Mouse (Mus musculus) liver, embryonic 16.5 days (tissue): ENCODE results near the gene Gimap7. TPM values are rescaled to one million over a fixed set of nuclear protein-coding genes. Genes with fewer than 3 reads are reported as not detected.

Experiments
- ATAC-seq: fragments of 200-750 bp; cut with Nextera tagmentation; 2 replicates; pipeline ENCODE4 v1.8.0; 2017; ENCODE audit warnings: low read depth, mild to moderate bottlenecking, moderate number of reproducible peaks, moderate library complexity
- H3K27ac ChIP-seq: fragments of 300-500 bp; sonication (generic); 2 replicates; pipeline ENCODE4 v1.5.1; 2014; ENCODE audit warnings: mild to moderate bottlenecking, low read length
- H3K27me3 ChIP-seq: fragments of 300-500 bp; sonication (generic); 2 replicates; pipeline ENCODE4 v1.6.1; 2014; ENCODE audit warnings: low read depth, low read length, mixed read lengths; ENCODE audit not compliant: control insufficient read depth, insufficient read depth
- H3K36me3 ChIP-seq: fragments of 300-500 bp; sonication (generic); 2 replicates; pipeline ENCODE4 v1.6.1; 2014; ENCODE audit warnings: mild to moderate bottlenecking; ENCODE audit not compliant: control insufficient read depth, insufficient read depth
- H3K4me1 ChIP-seq: fragments of 300-500 bp; sonication (generic); 2 replicates; pipeline ENCODE4 v1.6.1; 2014; ENCODE audit warnings: low read depth, low read length, mixed read lengths; ENCODE audit not compliant: control insufficient read depth
- H3K4me2 ChIP-seq: fragments of 300-500 bp; sonication (generic); 2 replicates; pipeline ENCODE4 v1.6.1; 2014; ENCODE audit warnings: low read depth, low read length, mixed read lengths
- H3K4me3 ChIP-seq: fragments of 300-500 bp; sonication (generic); 2 replicates; pipeline ENCODE4 v1.5.1; 2014; ENCODE audit warnings: low read depth, mild to moderate bottlenecking, low read length
- H3K9ac ChIP-seq: fragments of 300-500 bp; sonication (generic); 2 replicates; pipeline ENCODE4 v1.6.1; 2014; ENCODE audit warnings: low read depth, low read length
- H3K9me3 ChIP-seq: fragments of 300-500 bp; sonication (generic); replicated peaks from 2 replicates; pipeline ENCODE4 v1.6.1; 2016; ENCODE audit warnings: low read length; ENCODE audit not compliant: control insufficient read depth
- WGBS: fragments of 180-500 bp; shearing (Covaris S2); extraction: QIAGEN DNeasy Blood & Tissue Kit; methylation state at CpG from one replicate; pipeline ENCODE4 v1.1.7; 2014; ENCODE audit not compliant: insufficient replicate concordance; 5-methylcytosine and 5-hydroxymethylcytosine counted together
- polyA plus RNA-seq: library from polyadenylated mRNA; unstranded; fragments of >200 nt; fragmentation: Nextera tagmentation; extraction: Ambion mirVana; gene quantifications from 2 replicates; pipeline ENCODE4 v1.2.1, GENCODE M21; 2015

Gimap7 gene
- polyA plus RNA-seq, 1 experiment from 2014 or later, result 0.13 TPM

DNA sequence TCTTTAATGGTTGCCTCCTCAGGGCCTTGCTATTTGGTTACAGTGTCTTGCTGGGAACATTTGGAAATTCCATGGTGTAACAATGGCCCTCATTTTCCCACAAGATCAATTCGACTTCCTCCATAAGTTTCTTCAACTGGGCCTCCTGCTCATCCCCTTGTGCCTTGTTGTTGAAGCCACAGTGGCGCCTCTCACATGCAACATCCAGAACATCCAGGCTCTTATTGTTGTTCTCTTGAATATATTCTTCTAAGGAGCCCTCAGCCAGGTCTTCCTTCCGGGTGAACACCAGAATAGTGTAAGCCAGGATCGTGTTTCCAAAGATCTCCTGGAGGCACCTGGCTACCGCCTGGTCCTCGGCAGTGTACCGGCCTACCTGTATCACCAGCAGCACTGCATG is 16.3 kb upstream of the Gimap7 start:
- Histone ChIP-seq H3K27me3 (no peaks in the 10 kb centered on the region), H3K4me3 (no peak overlapping the region), H3K9ac (no peak overlapping the region), H3K4me2 (no peak overlapping the region), H3K4me1 (no peaks in the 10 kb centered on the region; the same call in 1 of the 2 replicates), H3K9me3 (no peaks in the 10 kb centered on the region), H3K36me3 (no peaks in the 10 kb centered on the region), H3K27ac (no peak overlapping the region)
- 72% methylated on average over 7 of the region's 7 CpGs for WGBS
- no peak for ATAC-seq

DNA sequence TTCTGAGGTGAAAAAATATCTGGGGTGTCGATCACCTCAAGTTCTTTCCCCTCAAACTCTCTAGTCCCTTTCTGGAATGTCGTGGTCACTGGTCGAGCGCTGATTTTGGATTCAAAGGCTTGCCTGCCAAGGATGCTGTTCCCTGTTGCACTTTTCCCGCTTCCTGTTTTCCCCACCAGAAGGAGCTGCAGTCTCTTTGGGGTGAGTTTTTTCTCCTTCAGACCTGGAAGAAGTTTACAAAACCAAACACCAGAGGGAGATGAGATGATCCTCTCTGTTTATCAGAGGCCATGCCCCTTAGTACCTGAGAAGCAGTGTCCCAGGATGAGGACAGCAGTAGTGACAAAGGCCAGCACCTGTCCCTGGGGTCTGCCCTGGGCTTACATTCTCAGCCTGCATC is 15.8 kb upstream of the Gimap7 start:
- H3K36me3 ChIP-seq, result no peaks in the 10 kb centered on the region
- no peak overlapping the region for H3K4me2 ChIP-seq
- H3K4me1 ChIP-seq, result no peaks in the 10 kb centered on the region; the same call in 1 of the 2 replicates
- H3K4me3 ChIP-seq, result no peak overlapping the region
- no peaks in the 10 kb centered on the region for H3K9me3 ChIP-seq
- no peak for ATAC-seq
- WGBS, result 68% methylated on average over 5 of the region's 5 CpGs
- H3K27me3 ChIP-seq, result no peaks in the 10 kb centered on the region
- no peak overlapping the region for H3K27ac ChIP-seq
- H3K9ac ChIP-seq, result no peak overlapping the region

DNA sequence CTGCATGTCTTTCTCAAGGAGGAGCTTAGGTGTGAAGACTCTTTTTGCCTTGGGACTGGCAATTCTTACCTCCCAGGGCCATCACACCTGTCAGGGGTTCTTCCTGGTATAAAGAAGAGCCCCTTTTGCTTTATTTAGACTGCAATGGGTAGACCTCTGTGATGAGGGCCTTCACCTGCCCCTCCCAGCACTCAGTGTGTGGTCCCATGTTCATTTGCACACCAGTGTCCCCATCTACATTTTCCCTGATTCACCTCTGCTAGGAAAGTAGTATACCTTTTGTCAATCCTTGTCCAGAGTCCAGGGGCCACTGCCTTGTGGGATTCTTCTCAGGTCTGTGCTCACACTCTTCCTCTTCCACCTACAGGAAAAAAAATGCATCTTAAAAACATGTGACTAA is 14.3 kb upstream of the Gimap7 start:
- no peak overlapping the region for H3K4me2 ChIP-seq
- H3K4me3 ChIP-seq, result no peak overlapping the region
- H3K9ac ChIP-seq, result no peak overlapping the region
- no peaks in the 10 kb centered on the region for H3K36me3 ChIP-seq
- no peak overlapping the region for H3K27ac ChIP-seq
- H3K4me1 ChIP-seq, result no peaks in the 10 kb centered on the region; the same call in 1 of the 2 replicates
- no peaks in the 10 kb centered on the region for H3K9me3 ChIP-seq
- ATAC-seq, result no peak
- no peaks in the 10 kb centered on the region for H3K27me3 ChIP-seq

DNA sequence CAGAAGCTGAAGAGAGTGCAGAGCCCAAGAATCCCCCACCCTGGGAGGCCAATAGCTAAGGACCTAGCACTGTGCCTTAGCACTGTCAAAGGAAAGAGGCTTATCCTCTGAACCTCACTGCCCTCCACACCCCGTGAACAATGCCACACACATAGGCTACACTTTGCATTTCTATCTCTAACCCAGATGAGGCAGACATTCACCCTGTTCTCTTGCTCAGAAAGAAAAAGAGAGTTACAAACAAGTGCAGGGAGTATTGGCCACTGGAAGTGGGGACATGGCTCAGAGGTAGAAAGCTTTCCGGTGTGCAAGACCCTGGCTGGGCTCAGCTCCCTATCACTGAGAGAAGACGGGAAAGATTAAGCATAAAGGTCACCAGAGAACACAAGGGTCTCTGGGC is 12.3 kb upstream of the Gimap7 start:
- Histone ChIP-seq H3K4me3 (no peak overlapping the region), H3K4me2 (0 out of 2 replicates have a peak overlapping the region, but pooled peaks have one; percentile 5), H3K9me3 (no peaks in the 10 kb centered on the region), H3K9ac (no peak overlapping the region), H3K4me1 (no peaks in the 10 kb centered on the region), H3K27ac (no peak overlapping the region), H3K36me3 (no peaks in the 10 kb centered on the region), H3K27me3 (no peaks in the 10 kb centered on the region)
- no peak for ATAC-seq
- WGBS, result 24% methylated on average over 3 of the region's 3 CpGs

DNA sequence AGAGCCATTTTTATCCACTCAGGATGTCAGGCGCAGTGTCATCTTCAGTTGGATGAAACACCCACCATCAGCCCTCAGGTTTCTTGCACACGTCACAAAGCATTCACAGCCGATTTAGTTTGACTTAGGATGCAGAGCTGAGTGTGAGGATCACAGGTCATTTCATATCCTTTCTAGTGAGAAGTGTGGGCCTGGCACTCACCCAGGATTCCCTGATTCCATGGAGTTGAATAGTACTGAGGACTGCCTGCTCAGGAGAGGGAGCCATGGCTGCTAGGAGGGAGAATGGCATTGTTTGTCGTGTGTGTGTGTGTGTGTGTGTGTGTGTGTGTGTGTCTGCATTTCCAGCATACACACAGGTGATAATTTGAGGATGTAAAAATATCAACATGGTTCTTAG is 1.9 kb downstream of the Gimap7 start:
- Histone ChIP-seq H3K27me3 (no peaks in the 10 kb centered on the region), H3K4me1 (no peaks in the 10 kb centered on the region), H3K9me3 (no peaks in the 10 kb centered on the region), H3K36me3 (no peaks in the 10 kb centered on the region), H3K4me2 (no peak overlapping the region), H3K9ac (no peak overlapping the region), H3K27ac (no peak overlapping the region), H3K4me3 (no peak overlapping the region)
- 75% methylated on average over 4 of the region's 4 CpGs for WGBS
- no peak for ATAC-seq

DNA sequence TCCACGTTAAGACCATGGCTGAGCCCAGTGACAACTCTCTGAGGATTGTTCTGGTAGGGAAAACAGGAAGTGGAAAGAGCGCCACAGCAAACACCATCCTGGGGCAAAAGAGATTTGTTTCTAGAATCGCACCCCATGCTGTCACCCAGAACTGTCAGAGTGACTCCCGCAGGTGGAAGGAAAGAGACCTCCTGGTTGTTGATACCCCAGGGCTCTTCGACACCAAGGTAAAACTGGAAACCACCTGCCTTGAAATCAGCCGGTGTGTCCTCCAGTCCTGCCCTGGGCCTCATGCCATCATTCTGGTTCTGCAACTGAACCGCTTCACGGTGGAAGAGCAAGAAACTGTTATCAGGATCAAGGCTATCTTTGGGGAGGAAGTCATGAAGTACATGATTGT is 5.0 kb downstream of the Gimap7 start:
- no peaks in the 10 kb centered on the region for H3K36me3 ChIP-seq
- ATAC-seq, result no peak
- WGBS, result 50% methylated on average over 8 of the region's 8 CpGs
- H3K4me1 ChIP-seq, result no peaks in the 10 kb centered on the region
- H3K9ac ChIP-seq, result no peak overlapping the region
- no peaks in the 10 kb centered on the region for H3K27me3 ChIP-seq
- H3K27ac ChIP-seq, result no peak overlapping the region
- no peak overlapping the region for H3K4me2 ChIP-seq
- H3K4me3 ChIP-seq, result no peak overlapping the region
- no peaks in the 10 kb centered on the region for H3K9me3 ChIP-seq

DNA sequence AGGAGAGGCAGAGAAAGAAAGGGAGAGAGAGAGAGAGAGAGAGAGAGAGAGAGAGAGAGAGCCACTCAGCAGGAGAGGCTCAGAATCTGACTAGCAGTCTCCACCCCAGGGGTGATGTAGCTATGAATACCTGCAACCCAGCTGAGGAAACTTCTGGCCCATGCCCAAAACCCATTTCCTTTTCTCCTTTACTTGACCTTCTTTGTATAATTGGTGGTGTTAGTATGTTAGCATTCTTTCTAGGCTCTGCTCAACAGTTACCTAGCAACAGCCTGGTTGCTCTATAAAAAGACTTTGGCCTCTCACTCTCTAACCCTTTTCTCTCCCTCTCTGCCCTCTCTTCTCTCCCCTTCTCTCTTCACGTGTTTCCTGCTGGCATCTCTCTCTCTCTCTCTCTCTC is 7.1 kb downstream of the Gimap7 start:
- H3K36me3 ChIP-seq, result no peaks in the 10 kb centered on the region
- ATAC-seq, result no peak
- no peak overlapping the region for H3K27ac ChIP-seq
- H3K4me1 ChIP-seq, result no peaks in the 10 kb centered on the region
- H3K4me2 ChIP-seq, result no peak overlapping the region
- WGBS, result 5% methylated on average over 1 of the region's 1 CpGs
- no peaks in the 10 kb centered on the region for H3K27me3 ChIP-seq
- no peak overlapping the region for H3K4me3 ChIP-seq
- no peak overlapping the region for H3K9ac ChIP-seq
- H3K9me3 ChIP-seq, result no peaks in the 10 kb centered on the region

DNA sequence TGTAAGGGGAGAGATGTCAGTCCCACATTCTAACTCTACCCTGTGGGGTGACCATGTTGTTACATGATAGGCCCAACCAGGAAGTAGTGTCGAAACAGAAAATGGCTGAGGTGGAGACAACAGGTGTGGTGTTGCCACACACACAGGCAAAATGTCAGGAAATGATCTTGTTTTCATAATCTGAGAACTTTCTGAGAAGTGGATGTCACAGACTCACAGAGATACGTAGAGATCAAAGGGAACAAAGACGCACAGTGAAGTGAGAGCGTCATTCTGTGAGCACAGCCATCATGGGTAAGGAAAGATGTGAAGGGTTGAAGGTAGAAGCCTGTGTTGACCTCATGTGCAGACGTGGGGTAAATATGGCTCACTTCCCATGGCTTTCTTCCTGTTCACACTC is 9.3 kb downstream of the Gimap7 start:
- Histone ChIP-seq H3K27me3 (no peaks in the 10 kb centered on the region), H3K9me3 (no peaks in the 10 kb centered on the region), H3K4me3 (no peak overlapping the region), H3K4me2 (no peak overlapping the region), H3K4me1 (no peaks in the 10 kb centered on the region), H3K9ac (no peak overlapping the region), H3K27ac (no peak overlapping the region), H3K36me3 (no peaks in the 10 kb centered on the region)
- WGBS, result 66% methylated on average over 5 of the region's 5 CpGs
- ATAC-seq, result no peak

DNA sequence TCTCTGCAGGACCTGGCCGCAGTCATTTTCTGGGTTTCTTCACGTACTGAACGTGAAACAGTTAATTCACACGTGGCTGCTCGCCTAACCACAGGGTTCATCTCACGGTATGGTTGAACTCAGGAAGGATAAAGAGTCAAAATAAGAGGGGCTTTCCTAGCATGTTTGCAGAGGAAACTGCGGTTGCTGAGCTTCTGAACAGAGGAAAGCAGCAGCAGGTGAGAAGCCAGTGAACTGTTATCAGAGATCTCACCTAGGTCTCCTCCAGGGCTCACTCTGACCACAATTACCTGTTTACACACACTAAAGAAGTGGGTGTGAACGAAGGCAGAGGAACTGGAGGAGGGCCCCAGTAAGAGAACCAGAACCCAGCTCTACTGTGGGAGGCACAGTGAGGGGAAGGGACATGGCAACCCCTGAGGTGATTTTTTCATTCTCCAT is 14.5 kb downstream of the Gimap7 start:
- Histone ChIP-seq H3K27ac (no peak overlapping the region), H3K36me3 (no peaks in the 10 kb centered on the region), H3K4me1 (no peaks in the 10 kb centered on the region), H3K27me3 (no peaks in the 10 kb centered on the region), H3K4me3 (no peak overlapping the region), H3K4me2 (no peak overlapping the region), H3K9me3 (no peaks in the 10 kb centered on the region), H3K9ac (no peak overlapping the region)
- WGBS, result 13% methylated on average over 8 of the region's 8 CpGs
- no peak for ATAC-seq

DNA sequence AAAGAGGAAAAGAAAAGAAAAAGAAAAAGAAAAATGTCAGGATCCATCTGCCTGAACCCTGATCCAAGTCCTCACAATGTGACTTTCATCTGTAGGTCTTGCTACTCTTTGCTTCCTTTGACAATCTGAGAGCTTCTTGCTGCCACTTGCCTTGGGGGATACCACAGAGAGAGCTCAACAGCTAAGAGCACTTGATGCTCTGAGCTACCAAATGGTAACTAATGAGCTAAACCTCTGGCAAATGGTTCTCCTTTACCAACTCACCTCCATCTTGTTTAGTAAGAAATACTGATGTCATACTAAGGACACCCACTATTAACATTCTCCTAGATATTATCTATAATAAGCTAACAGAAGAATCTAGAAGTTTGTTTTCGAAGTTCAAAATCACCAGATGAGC is 15.2 kb downstream of the Gimap7 start:
- WGBS, result 63% methylated on average over 1 of the region's 1 CpGs
- Histone ChIP-seq H3K27ac (no peak overlapping the region), H3K27me3 (no peaks in the 10 kb centered on the region), H3K9me3 (no peaks in the 10 kb centered on the region), H3K4me1 (no peaks in the 10 kb centered on the region), H3K4me3 (no peak overlapping the region), H3K36me3 (no peaks in the 10 kb centered on the region), H3K9ac (no peak overlapping the region), H3K4me2 (no peak overlapping the region)
- no peak for ATAC-seq
